Mouse (Mus musculus) CH12.LX (cell line): ENCODE measurements around the gene Gkn2. TPM values are rescaled to one million over a fixed set of nuclear protein-coding genes. Genes with fewer than 3 reads are reported as not detected.

ENCODE experiments used
- DNase-seq: peaks from one replicate; pipeline ENCODE4 v3.0.0-alpha.2; 2013; ENCODE audit errors: extremely low read depth
- H3K27ac ChIP-seq: 2 replicates; pipeline ENCODE4 v1.5.1; 2012; ENCODE audit warnings: low read depth, mild to moderate bottlenecking, control low read depth, moderate library complexity; ENCODE audit not compliant: insufficient read depth
- H3K27me3 ChIP-seq: replicated peaks from 2 replicates; pipeline ENCODE3; 2012; ENCODE audit warnings: inconsistent platforms
- H3K36me3 ChIP-seq, 2 experiments: replicated peaks in 1 of 2; 2 replicates each; pipeline versions ENCODE3 to v1.6.1; 2012; ENCODE audit warnings: inconsistent platforms in 1 of 2, low read length in 1 of 2, mild to moderate bottlenecking in 1 of 2, mixed read lengths in 1 of 2, moderate library complexity in 1 of 2; ENCODE audit not compliant: control insufficient read depth in 1 of 2, insufficient read depth in 1 of 2
- H3K4me1 ChIP-seq, 2 experiments: 2 replicates each; pipeline ENCODE4 v1.6.1; 2012; ENCODE audit warnings: inconsistent platforms in 1 of 2, moderate library complexity in 1 of 2; ENCODE audit not compliant: insufficient read depth in 2 of 2, control insufficient read depth in 1 of 2
- H3K4me2 ChIP-seq: 2 replicates; pipeline ENCODE4 v1.6.1; 2012; ENCODE audit warnings: low read depth, mild to moderate bottlenecking, control low read depth; ENCODE audit not compliant: poor library complexity, insufficient read depth, severe bottlenecking
- H3K4me3 ChIP-seq, 3 experiments: fragments of 150-350 bp in 1 of 3; sonication (generic) in 1 of 3; replicated peaks in 1 of 3; 2 replicates each; pipeline versions ENCODE3 to v1.5.1; 2011 to 2012; ENCODE audit warnings: low read depth in 2 of 3, low read length in 2 of 3, mild to moderate bottlenecking in 2 of 3, moderate library complexity in 2 of 3, control low read depth in 1 of 3, improper control_type of control experiment in 1 of 3, inconsistent platforms in 1 of 3, mixed read lengths in 1 of 3; ENCODE audit not compliant: poor library complexity in 1 of 3
- H3K79me2 ChIP-seq: replicated peaks from 2 replicates; pipeline ENCODE4 v1.6.1; 2012; ENCODE audit warnings: mild to moderate bottlenecking, moderate library complexity; ENCODE audit not compliant: control insufficient read depth, poor library complexity, insufficient read depth, severe bottlenecking; ENCODE audit errors: extremely low read depth
- H3K9ac ChIP-seq: 2 replicates; pipeline ENCODE4 v1.6.1; 2012; ENCODE audit warnings: low read depth, mild to moderate bottlenecking, control low read depth, moderate library complexity; ENCODE audit not compliant: insufficient read depth
- H3K9me3 ChIP-seq: replicated peaks from 2 replicates; pipeline ENCODE3; 2012; ENCODE audit warnings: low read length, inconsistent platforms, mixed read lengths
- BHLHE40 ChIP-seq: IDR thresholded peaks from 2 replicates; pipeline ENCODE4 v1.6.1; 2011; ENCODE audit warnings: mild to moderate bottlenecking, low read depth, low read length, improper control_type of control experiment
- CHD1 ChIP-seq: IDR thresholded peaks from 2 replicates; pipeline ENCODE4 v1.6.1; 2012; ENCODE audit warnings: low read depth, low read length, improper control_type of control experiment, inconsistent platforms
- E2F4 ChIP-seq: IDR thresholded peaks from 2 replicates; pipeline ENCODE4 v1.6.1; 2011; ENCODE audit warnings: low read depth, low read length, improper control_type of control experiment; ENCODE audit not compliant: insufficient replicate concordance
- ELF1 ChIP-seq: IDR thresholded peaks from 2 replicates; pipeline ENCODE4 v1.6.1; 2014; ENCODE audit warnings: low read depth, mild to moderate bottlenecking, inconsistent platforms, low read length, improper control_type of control experiment
- JUN ChIP-seq: IDR thresholded peaks from 2 replicates; pipeline ENCODE4 v1.6.1; 2011; ENCODE audit warnings: low read depth, mild to moderate bottlenecking, low read length, improper control_type of control experiment, moderate library complexity; ENCODE audit not compliant: insufficient read depth
- JUND ChIP-seq: conservative IDR thresholded peaks from 2 replicates; pipeline ENCODE4 v1.6.1; 2011; ENCODE audit warnings: low read depth, low read length, improper control_type of control experiment
- KAT2A ChIP-seq: IDR thresholded peaks from 2 replicates; pipeline ENCODE4 v1.6.1; 2012; ENCODE audit warnings: low read length, improper control_type of control experiment, inconsistent platforms; ENCODE audit not compliant: insufficient replicate concordance
- MAFK ChIP-seq: IDR thresholded peaks from 2 replicates; pipeline ENCODE4 v1.6.1; 2011; ENCODE audit warnings: low read length, improper control_type of control experiment; ENCODE audit not compliant: insufficient replicate concordance
- MAX ChIP-seq: IDR thresholded peaks from 2 replicates; pipeline ENCODE4 v1.6.1; 2011; ENCODE audit warnings: low read length, improper control_type of control experiment
- MEF2A ChIP-seq: IDR thresholded peaks from 2 replicates; pipeline ENCODE4 v1.6.1; 2014; ENCODE audit warnings: low read depth, mild to moderate bottlenecking, inconsistent platforms, low read length, improper control_type of control experiment, borderline replicate concordance
- MXI1 ChIP-seq: IDR thresholded peaks from 2 replicates; pipeline ENCODE4 v1.6.1; 2011; ENCODE audit warnings: mild to moderate bottlenecking, low read depth, low read length, improper control_type of control experiment
- MYC ChIP-seq: IDR thresholded peaks from 2 replicates; pipeline ENCODE4 v1.6.1; 2011; ENCODE audit warnings: low read depth, mild to moderate bottlenecking, improper control_type of control experiment, low read length
- NRF1 ChIP-seq: IDR thresholded peaks from 2 replicates; pipeline ENCODE4 v1.6.1; 2014; ENCODE audit warnings: low read depth, mild to moderate bottlenecking, inconsistent platforms, low read length, improper control_type of control experiment, moderate library complexity
- RAD21 ChIP-seq: IDR thresholded peaks from 2 replicates; pipeline ENCODE4 v1.6.1; 2011; ENCODE audit warnings: low read depth, mild to moderate bottlenecking, low read length, improper control_type of control experiment, moderate library complexity
- RCOR1 ChIP-seq: conservative IDR thresholded peaks from 2 replicates; pipeline ENCODE4 v1.6.1; 2012; ENCODE audit warnings: low read depth, mild to moderate bottlenecking, inconsistent platforms, low read length, improper control_type of control experiment
- TBP ChIP-seq: conservative IDR thresholded peaks from 2 replicates; pipeline ENCODE4 v1.6.1; 2011; ENCODE audit warnings: low read depth, low read length, improper control_type of control experiment
- UBTF ChIP-seq: IDR thresholded peaks from 2 replicates; pipeline ENCODE4 v1.6.1; 2012; ENCODE audit warnings: low read depth, mild to moderate bottlenecking, inconsistent platforms, low read length, improper control_type of control experiment, moderate library complexity
- USF1 ChIP-seq: IDR thresholded peaks from 2 replicates; pipeline ENCODE4 v1.6.1; 2014; ENCODE audit warnings: low read depth, mild to moderate bottlenecking, inconsistent platforms, low read length, improper control_type of control experiment
- ZC3H11A ChIP-seq: IDR thresholded peaks from 2 replicates; pipeline ENCODE4 v1.6.1; 2012; ENCODE audit warnings: low read depth, mild to moderate bottlenecking, inconsistent platforms, low read length, improper control_type of control experiment
- ZKSCAN1 ChIP-seq: IDR thresholded peaks from 2 replicates; pipeline ENCODE4 v1.6.1; 2012; ENCODE audit warnings: low read depth, inconsistent platforms, low read length, improper control_type of control experiment, borderline replicate concordance
- ZMIZ1 ChIP-seq: IDR thresholded peaks from 2 replicates; pipeline ENCODE4 v1.6.1; 2012; ENCODE audit warnings: low read depth, mild to moderate bottlenecking, inconsistent platforms, low read length, improper control_type of control experiment
- dilution Hi-C: fragments of 300-500 bp; cut with MboI; formaldehyde crosslinking; loops from 2 replicates; pipeline ENCODE4 v1.14.3; 2020; ENCODE audit warnings: low sequenced_read_pairs; ENCODE audit not compliant: extremely low pct_unique_long_range_greater_than_20kb, extremely low pct_ligation_motif_present
- in situ Hi-C: fragments of 300-500 bp; cut with MboI; formaldehyde crosslinking; loops from 3 replicates; pipeline ENCODE4 v1.14.3; 2019; ENCODE audit warnings: low sequenced_read_pairs, low pct_ligation_motif_present, low pct_unique_long_range_greater_than_20kb, mixed read lengths
- polyA plus RNA-seq: library from polyadenylated mRNA; unstranded; fragments of >175 nt; gene quantifications from 2 replicates; pipeline ENCODE4 v1.2.1, GENCODE M21; 2012; ENCODE audit warnings: low read depth; ENCODE audit not compliant: insufficient read length
- total RNA-seq, 2 experiments: library from RNA; depleted of rRNA; stranded (reverse); fragments of 300-350 nt in 1 of 2; fragments of >200 nt in 1 of 2; gene quantifications; 2 replicates each; pipeline ENCODE4 v1.2.3; 2012 to 2014

Gkn2 gene
- total and polyA plus RNA-seq, 3 experiments: not detected

DNA sequence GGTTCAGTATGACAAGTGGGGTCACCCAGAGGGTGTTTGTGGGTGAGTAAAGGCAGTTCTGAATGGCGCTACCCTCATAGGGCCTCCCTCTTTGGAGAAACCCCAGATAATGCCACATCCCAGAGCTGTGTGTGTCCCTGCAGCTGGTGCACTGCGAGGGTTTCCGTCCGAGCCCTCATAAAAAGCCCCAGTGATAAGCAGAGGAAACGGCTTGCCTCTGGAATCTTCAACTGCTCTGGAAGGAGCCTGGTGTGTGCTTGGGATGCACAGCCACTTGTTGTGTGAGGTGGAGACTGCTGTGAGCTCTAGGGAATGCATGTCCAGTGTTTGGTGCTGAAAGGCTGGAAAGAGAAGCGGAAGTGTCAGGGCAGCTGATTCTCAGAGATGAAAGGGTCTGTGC is 28.3 kb downstream of the Gkn2 start:
- in situ Hi-C loops: no loop called here

GRCm38 (mm10) chr6:87412011-87412410 is 38.9 kb downstream of the Gkn2 start:
- dilution Hi-C loops (no loop called here), in situ Hi-C loops (no loop called here)
- Histone ChIP-seq H3K4me1 (peaks cover 0 to 7% of the 10 kb centered on the region in 2 experiments; a peak in 1 of 4 replicates), H3K27ac (no peak overlapping the region), H3K79me2 (no peaks in the 10 kb centered on the region), H3K4me3 (no peak overlapping the region), H3K4me2 (no peak overlapping the region), H3K36me3 (no peaks in the 10 kb centered on the region), H3K27me3 (no peaks in the 10 kb centered on the region), H3K9me3 (peaks cover 2% of the 10 kb centered on the region), H3K9ac (no peak overlapping the region)
- no peak for DNase-seq
- no peak for TF ChIP-seq ZMIZ1
- no peak for TF ChIP-seq MYC
- TF ChIP-seq BHLHE40: no peak
- TF ChIP-seq ZKSCAN1: no peak
- no peak for TF ChIP-seq KAT2A
- no peak for TF ChIP-seq ELF1
- no peak for TF ChIP-seq MEF2A
- no peak for TF ChIP-seq JUND
- TF ChIP-seq ZC3H11A: no peak

More for the DNA sequence above, 28.3 kb downstream of the Gkn2 start:
- H3K4me2 ChIP-seq: no peak overlapping the region
- TF ChIP-seq MEF2A: no peak
- no peak for TF ChIP-seq KAT2A
- no peak for TF ChIP-seq MAX
- no peak for TF ChIP-seq UBTF
- TF ChIP-seq NRF1: no peak
- no peak for TF ChIP-seq ZC3H11A
- no peak for TF ChIP-seq RAD21
- TF ChIP-seq JUN: no peak
- no peak for TF ChIP-seq E2F4
- no peak for TF ChIP-seq CHD1
- no peak for TF ChIP-seq TBP
- TF ChIP-seq RCOR1: no peak
- no peak for TF ChIP-seq USF1
- TF ChIP-seq MXI1: no peak
- no peak for TF ChIP-seq JUND
- TF ChIP-seq MAFK: no peak
- H3K79me2 ChIP-seq: no peaks in the 10 kb centered on the region
- H3K4me1 ChIP-seq: peaks cover 7 to 28% of the 10 kb centered on the region in 2 experiments
- H3K4me3 ChIP-seq: no peak overlapping the region
- no peak overlapping the region for H3K9ac ChIP-seq
- dilution Hi-C loops: no loop called here
- no peak for DNase-seq
- H3K27me3 ChIP-seq: no peaks in the 10 kb centered on the region
- no peak overlapping the region for H3K27ac ChIP-seq
- H3K36me3 ChIP-seq: no peaks in the 10 kb centered on the region
- peaks cover 2% of the 10 kb centered on the region for H3K9me3 ChIP-seq
